Mouse (Mus musculus) lung, adult 2 months (tissue): ENCODE data around the gene Rora. TPM values are rescaled to one million over a fixed set of nuclear protein-coding genes. Genes with fewer than 3 reads are reported as not detected.

Experiments used
- DNase-seq: peaks from one replicate; pipeline ENCODE4 v3.0.0; 2022
- H3K4me1 ChIP-seq: fragments of 200-500 bp; 2 replicates; pipeline ENCODE4 v1.6.1; 2011; ENCODE audit warnings: low read length; ENCODE audit not compliant: control insufficient read depth, insufficient read depth
- H3K4me3 ChIP-seq: fragments of 200-500 bp; replicated peaks from 2 replicates; pipeline ENCODE3; 2011; ENCODE audit warnings: low read depth, mild to moderate bottlenecking, control low read depth, low read length; ENCODE audit errors: extremely low read depth
- CTCF ChIP-seq: fragments of 200-500 bp; IDR thresholded peaks from 2 replicates; pipeline ENCODE4 v1.5.1; 2011; ENCODE audit warnings: mild to moderate bottlenecking, low read length, control low read depth; ENCODE audit not compliant: insufficient read depth
- POLR2A ChIP-seq: fragments of 200-500 bp; IDR thresholded peaks from 2 replicates; pipeline ENCODE4 v1.6.1; 2011; ENCODE audit warnings: low read depth, mild to moderate bottlenecking, control low read depth, low read length, borderline replicate concordance; ENCODE audit errors: extremely low read depth
- WGBS: fragments of 180-500 bp; shearing (Covaris S2); methylation state at CpG from one replicate; pipeline ENCODE4 v1.1.7; 2018; 5-methylcytosine and 5-hydroxymethylcytosine counted together
- polyA plus RNA-seq: library from polyadenylated mRNA; depleted of rRNA; stranded (reverse); fragments of >200 nt; gene quantifications from 2 replicates; pipeline ENCODE4 v1.2.3, GENCODE M21; 2012

Rora gene
- polyA plus RNA-seq, 1 experiment = 17.8 TPM

GRCm38 (mm10) chr9:68823292-68823691 lies 169.7 kb downstream of the Rora start:
- TF ChIP-seq POLR2A (no peak), CTCF (no peak)
- 94% methylated on average over 5 of the region's 5 CpGs for WGBS
- Histone ChIP-seq H3K4me1 (no peaks in the 10 kb centered on the region; the same call in 1 of the 2 replicates), H3K4me3 (no peak overlapping the region)
- no peak for DNase-seq

GRCm38 (mm10) chr9:68825107-68825506 lies 171.5 kb downstream of the Rora start:
- H3K4me1 ChIP-seq = no peaks in the 10 kb centered on the region; the same call in 1 of the 2 replicates
- DNase-seq = no peak
- 58% methylated on average over 4 of the region's 4 CpGs for WGBS
- H3K4me3 ChIP-seq = no peak overlapping the region
- TF ChIP-seq CTCF (no peak), POLR2A (no peak)

GRCm38 (mm10) chr9:68825841-68826240 lies 172.3 kb downstream of the Rora start:
- no peak overlapping the region for H3K4me3 ChIP-seq
- no peaks in the 10 kb centered on the region; the same call in 1 of the 2 replicates for H3K4me1 ChIP-seq
- TF ChIP-seq POLR2A (no peak), CTCF (no peak)
- no peak for DNase-seq
- 75% methylated on average over 3 of the region's 3 CpGs for WGBS

GRCm38 (mm10) chr9:68827441-68827840 lies 173.9 kb downstream of the Rora start:
- no peak for DNase-seq
- no peak overlapping the region for H3K4me3 ChIP-seq
- 56% methylated on average over 3 of the region's 3 CpGs for WGBS
- no peaks in the 10 kb centered on the region; the same call in 1 of the 2 replicates for H3K4me1 ChIP-seq
- no peak for TF ChIP-seq POLR2A
- no peak for TF ChIP-seq CTCF

- H3K4me3 ChIP-seq = no peak overlapping the region
- TF ChIP-seq CTCF = peak; percentile 25; the same call in 1 of the 2 replicates
- no peak for TF ChIP-seq POLR2A
- DNase-seq = no peak
- H3K4me1 ChIP-seq = no peaks in the 10 kb centered on the region; the same call in 1 of the 2 replicates
- 51% methylated on average over 4 of the region's 4 CpGs for WGBS
Observed at GRCm38 (mm10) chr9:68829903-68830302, 176.3 kb downstream of the Rora start.

- TF ChIP-seq CTCF (no peak), POLR2A (no peak)
- 88% methylated on average over 6 of the region's 6 CpGs for WGBS
- Histone ChIP-seq H3K4me3 (no peak overlapping the region), H3K4me1 (no peaks in the 10 kb centered on the region)
- no peak for DNase-seq
Observed at GRCm38 (mm10) chr9:68833323-68833722, 179.7 kb downstream of the Rora start.

- H3K4me3 ChIP-seq = no peak overlapping the region
- no peaks in the 10 kb centered on the region for H3K4me1 ChIP-seq
- no peak for DNase-seq
- WGBS = 85% methylated on average over 7 of the region's 7 CpGs
- TF ChIP-seq CTCF (no peak), POLR2A (no peak)
Observed at GRCm38 (mm10) chr9:68835037-68835649, 181.6 kb downstream of the Rora start.

- H3K4me1 ChIP-seq = no peaks in the 10 kb centered on the region
- DNase-seq = no peak
- H3K4me3 ChIP-seq = no peak overlapping the region
- TF ChIP-seq POLR2A (no peak), CTCF (no peak)
- 82% methylated on average over 16 of the region's 16 CpGs for WGBS
Observed at GRCm38 (mm10) chr9:68842134-68842892, 188.7 kb downstream of the Rora start.

GRCm38 (mm10) chr9:68845556-68845955 lies 192.0 kb downstream of the Rora start:
- H3K4me3 ChIP-seq = no peak overlapping the region
- no peak for TF ChIP-seq CTCF
- DNase-seq = no peak
- WGBS = 73% methylated on average over 2 of the region's 2 CpGs
- H3K4me1 ChIP-seq = no peaks in the 10 kb centered on the region

GRCm38 (mm10) chr9:68850321-68850720 lies 196.7 kb downstream of the Rora start:
- H3K4me1 ChIP-seq = no peaks in the 10 kb centered on the region
- 79% methylated on average over 5 of the region's 5 CpGs for WGBS
- H3K4me3 ChIP-seq = no peak overlapping the region
- TF ChIP-seq POLR2A (no peak), CTCF (no peak)
- no peak for DNase-seq
